Mouse (Mus musculus): ENCODE data around the gene Nudt9. TPM values are rescaled to one million over a fixed set of nuclear protein-coding genes. Genes with fewer than 3 reads are reported as not detected.

Gene Nudt9
- polyA plus RNA-seq, 1 experiment from 2014 or later = 67.0 TPM

DNA sequence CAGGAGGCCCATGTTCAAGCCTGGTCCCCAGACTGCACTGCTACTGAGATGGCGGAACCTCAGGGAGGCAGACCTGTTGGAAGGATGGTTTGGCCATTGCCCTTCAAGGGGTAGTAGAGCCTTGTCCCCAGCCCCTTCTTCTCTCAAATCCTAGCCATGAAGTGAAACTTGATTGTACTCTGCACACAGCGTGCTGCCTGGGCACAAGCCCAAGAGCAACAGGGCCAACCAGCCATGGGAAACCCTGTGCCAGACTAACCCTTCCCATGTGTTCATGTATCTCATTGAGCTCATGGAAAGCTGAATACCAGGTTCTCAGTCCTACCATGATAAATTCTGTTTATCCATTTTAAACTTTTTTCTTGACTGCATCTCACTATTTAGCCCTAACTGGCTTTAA lies 3.2 kb upstream of the Nudt9 start:
- no peak overlapping the region for H3K4me3 ChIP-seq
- no peak for ATAC-seq (ENCODE audit: low FRiP score)
- WGBS = 91% methylated on average over 2 of the region's 2 CpGs
- no peaks in the 10 kb centered on the region for H3K9me3 ChIP-seq
- H3K4me1 ChIP-seq (replicated peaks) = peaks cover 10% of the 10 kb centered on the region
- no peak overlapping the region for H3K9ac ChIP-seq
- no peaks in the 10 kb centered on the region for H3K27me3 ChIP-seq
- no peak overlapping the region for H3K4me2 ChIP-seq
- H3K27ac ChIP-seq = no peak overlapping the region
- H3K36me3 ChIP-seq = no peaks in the 10 kb centered on the region

DNA sequence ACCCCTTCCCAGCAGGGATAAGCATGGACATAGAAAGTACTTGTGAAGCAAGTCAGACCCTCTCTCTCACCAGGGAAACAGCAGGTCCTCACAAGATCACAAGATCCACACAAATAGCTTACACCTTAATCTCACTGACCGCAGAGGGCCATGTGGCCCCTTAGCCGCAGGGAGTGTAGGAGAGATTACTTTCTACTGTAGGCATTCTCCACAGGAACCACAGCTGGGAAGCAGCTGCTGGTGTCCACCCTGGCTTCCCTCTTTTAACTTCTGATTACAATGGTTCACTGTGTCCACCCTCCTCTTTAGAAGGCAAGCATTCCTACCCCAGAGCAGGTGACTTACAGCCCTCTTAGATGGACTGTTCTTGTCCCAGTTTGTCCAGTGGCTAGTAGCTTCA lies 2.4 kb upstream of the Nudt9 start:
- Histone ChIP-seq H3K4me2 (no peak overlapping the region), H3K4me3 (no peak overlapping the region), H3K36me3 (no peaks in the 10 kb centered on the region), H3K4me1 (replicated peaks) (peaks cover 14% of the 10 kb centered on the region), H3K27ac (no peak overlapping the region), H3K27me3 (no peaks in the 10 kb centered on the region), H3K9ac (no peak overlapping the region), H3K9me3 (no peaks in the 10 kb centered on the region)
- 62% methylated on average over 2 of the region's 2 CpGs for WGBS
- no peak for ATAC-seq (ENCODE audit: low FRiP score)

DNA sequence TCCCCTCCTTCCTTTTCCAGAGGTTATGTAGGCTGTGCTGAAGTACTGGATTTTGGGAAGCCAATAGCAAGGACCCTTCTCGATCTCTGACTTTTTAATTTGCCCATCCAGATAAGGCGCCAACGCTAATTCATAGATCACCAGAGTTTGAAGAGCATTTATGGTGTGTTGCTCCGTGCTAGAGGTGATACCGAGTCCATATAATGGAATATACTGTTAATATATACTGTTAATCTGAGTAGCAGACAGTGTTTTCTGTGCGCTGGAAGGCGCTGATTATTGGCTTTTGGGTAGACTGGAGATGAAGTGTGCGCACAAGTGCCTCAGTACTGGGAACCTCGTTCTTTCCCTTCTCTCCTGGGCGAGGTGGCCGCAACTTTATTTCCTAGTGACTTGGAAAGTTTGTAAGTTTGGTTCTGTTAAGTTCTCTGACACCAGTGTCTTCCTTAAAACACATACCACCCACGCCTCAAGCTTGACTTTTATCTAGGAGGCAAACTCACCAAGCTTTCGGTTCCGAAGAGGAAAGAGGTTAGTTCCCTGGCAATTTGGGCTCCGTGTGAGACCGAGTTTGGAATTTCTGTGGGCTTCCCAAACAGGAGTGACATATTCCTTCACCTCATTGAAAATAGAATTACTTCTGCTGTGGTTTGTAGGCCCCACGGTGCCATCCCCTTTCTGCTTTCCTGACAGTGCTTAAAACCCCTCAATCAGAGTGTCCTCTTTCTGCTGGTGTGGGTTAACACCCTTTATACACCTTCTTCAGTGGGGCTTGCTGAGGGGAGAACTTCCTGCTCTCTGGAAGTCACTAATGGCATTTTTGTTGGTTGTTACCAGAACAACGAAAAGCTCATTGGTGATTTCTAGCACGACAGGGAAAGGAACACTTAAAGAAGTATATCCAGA lies 1.3 kb downstream of the Nudt9 start:
- Histone ChIP-seq H3K4me1 (replicated peaks) (peaks cover 14% of the 10 kb centered on the region), H3K27ac (peak overlapping the region; percentile 89), H3K4me3 (peak overlapping the region; percentile 85), H3K4me2 (peak overlapping the region; percentile 66), H3K9ac (peak overlapping the region; percentile 86), H3K36me3 (peaks cover 20% of the 10 kb centered on the region), H3K9me3 (no peaks in the 10 kb centered on the region), H3K27me3 (no peaks in the 10 kb centered on the region)
- 9% methylated on average over 19 of the region's 19 CpGs for WGBS
- peak; percentile 30; the same call in 1 of the 2 replicates for ATAC-seq (ENCODE audit: low FRiP score)

DNA sequence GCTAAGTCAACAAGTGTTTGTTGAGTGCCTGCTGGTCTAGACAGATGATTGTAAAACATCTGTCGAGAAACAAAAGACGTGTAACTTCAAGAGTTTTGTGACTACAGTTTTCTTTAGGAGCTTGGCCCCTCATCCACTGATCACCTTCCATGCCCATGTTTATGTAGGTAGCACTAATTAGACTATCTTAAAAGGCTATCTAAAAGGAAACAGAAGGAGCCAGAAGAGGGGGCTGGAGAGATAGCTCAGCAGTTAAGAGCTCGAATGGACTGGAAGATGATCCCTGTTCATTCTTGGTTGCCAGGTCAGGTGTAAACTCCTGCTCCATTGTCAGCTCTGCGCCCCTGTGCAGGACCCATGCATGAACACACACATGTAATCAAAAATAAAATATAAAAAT lies 2.0 kb downstream of the Nudt9 start:
- ATAC-seq (ENCODE audit: low FRiP score) = no peak
- Histone ChIP-seq H3K9ac (no peak overlapping the region), H3K4me2 (peak overlapping the region; percentile 66), H3K36me3 (peaks cover 26% of the 10 kb centered on the region), H3K27ac (no peak overlapping the region), H3K27me3 (no peaks in the 10 kb centered on the region), H3K9me3 (no peaks in the 10 kb centered on the region), H3K4me1 (replicated peaks) (peaks cover 14% of the 10 kb centered on the region), H3K4me3 (no peak overlapping the region; the same call in 1 of the 2 replicates)
- WGBS = 55% methylated on average over 4 of the region's 4 CpGs

DNA sequence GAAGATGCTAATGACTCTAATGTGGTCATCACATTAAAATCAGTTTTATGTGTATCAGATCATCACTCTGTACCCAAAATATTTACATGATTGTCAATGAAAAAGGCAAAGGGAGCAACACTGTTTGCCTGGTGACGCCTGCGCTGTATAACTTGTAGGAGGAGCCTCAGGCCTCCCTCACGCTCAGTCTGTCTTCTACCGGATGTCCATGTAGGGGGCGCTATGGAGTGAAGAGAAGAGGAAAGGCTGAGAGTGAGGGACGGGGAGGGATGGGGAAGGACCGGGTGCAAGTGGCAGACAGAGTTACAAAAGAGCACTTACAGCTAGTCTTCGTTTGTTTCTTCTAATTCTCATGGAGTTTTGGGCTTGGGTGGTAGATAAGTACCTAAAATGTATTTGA lies 6.8 kb downstream of the Nudt9 start:
- ATAC-seq (ENCODE audit: low FRiP score) = no peak
- WGBS = 57% methylated on average over 8 of the region's 8 CpGs
- Histone ChIP-seq H3K4me1 (replicated peaks) (peaks cover 4% of the 10 kb centered on the region; the same call in 1 of the 2 replicates), H3K9ac (no peak overlapping the region), H3K4me2 (no peak overlapping the region), H3K9me3 (no peaks in the 10 kb centered on the region), H3K36me3 (peaks cover 30% of the 10 kb centered on the region), H3K27me3 (no peaks in the 10 kb centered on the region), H3K4me3 (no peak overlapping the region), H3K27ac (no peak overlapping the region)

DNA sequence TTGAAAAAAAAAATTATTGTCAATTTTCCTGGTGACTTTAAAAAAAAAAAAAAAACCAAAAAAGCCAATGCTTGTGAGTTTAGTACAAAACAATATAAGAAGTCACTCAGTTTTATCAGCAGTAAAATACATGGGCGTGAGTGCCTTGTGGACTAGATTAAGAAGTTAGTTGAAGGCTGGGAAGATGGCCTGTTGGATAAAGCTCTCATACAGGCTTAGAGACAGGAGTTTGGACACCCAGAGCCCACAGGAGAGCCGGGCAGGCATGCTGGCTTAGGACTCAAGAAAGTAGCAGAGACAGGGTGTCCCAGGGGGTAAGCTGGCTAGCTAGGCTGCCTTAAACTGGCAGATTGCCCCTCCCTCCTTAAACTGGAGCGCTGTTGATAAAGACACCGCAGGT lies 8.8 kb downstream of the Nudt9 start:
- no peak overlapping the region for H3K4me3 ChIP-seq
- no peaks in the 10 kb centered on the region for H3K27me3 ChIP-seq
- no peaks in the 10 kb centered on the region for H3K4me1 ChIP-seq (replicated peaks)
- no peak overlapping the region for H3K27ac ChIP-seq
- WGBS = 93% methylated on average over 4 of the region's 4 CpGs
- H3K9ac ChIP-seq = no peak overlapping the region
- H3K4me2 ChIP-seq = no peak overlapping the region
- ATAC-seq (ENCODE audit: low FRiP score) = no peak
- no peaks in the 10 kb centered on the region for H3K9me3 ChIP-seq
- H3K36me3 ChIP-seq = peaks cover 42% of the 10 kb centered on the region

DNA sequence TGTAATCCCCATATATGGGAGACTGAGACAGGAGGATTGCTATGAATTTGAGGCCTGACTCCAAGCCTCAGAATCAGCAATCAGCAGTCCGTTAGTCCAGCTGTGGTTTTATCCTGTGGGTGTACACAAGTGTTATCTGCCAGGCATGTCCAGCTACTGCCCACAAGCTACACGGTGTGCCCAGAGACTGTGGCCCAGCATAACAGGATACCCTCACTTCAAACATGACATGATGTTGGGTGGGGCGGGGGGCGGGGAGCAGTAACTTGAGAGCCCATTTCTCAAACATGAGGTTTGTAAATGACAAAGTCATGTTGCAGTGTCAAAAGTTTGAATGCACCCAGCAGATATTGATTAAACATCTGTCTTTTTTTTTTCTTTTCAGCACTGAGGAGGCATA lies 9.7 kb downstream of the Nudt9 start:
- 96% methylated on average over 4 of the region's 4 CpGs for WGBS
- Histone ChIP-seq H3K9me3 (no peaks in the 10 kb centered on the region), H3K27ac (no peak overlapping the region), H3K4me3 (no peak overlapping the region), H3K9ac (no peak overlapping the region), H3K27me3 (no peaks in the 10 kb centered on the region), H3K4me2 (no peak overlapping the region), H3K36me3 (peaks cover 45% of the 10 kb centered on the region), H3K4me1 (replicated peaks) (no peaks in the 10 kb centered on the region)
- ATAC-seq (ENCODE audit: low FRiP score) = no peak

DNA sequence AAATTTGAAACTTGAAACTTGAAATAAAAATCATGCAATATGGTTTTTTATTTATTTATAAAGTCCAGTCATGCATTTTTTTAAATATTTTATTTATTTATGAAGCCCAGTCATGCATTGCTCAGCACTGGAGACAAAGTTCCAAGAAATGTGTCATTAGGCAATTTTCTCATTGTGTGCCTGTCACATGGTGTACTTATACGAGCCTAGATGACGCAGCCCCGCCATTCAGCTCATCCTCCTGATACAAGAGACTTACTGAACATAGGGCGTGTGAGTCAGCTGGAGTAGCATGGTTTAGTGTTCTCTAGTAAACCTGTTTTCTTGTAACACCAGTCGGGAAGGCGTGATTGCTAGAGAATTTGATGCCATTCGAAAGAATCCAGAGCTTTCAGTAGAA lies 10.2 kb downstream of the Nudt9 start:
- ATAC-seq (ENCODE audit: low FRiP score) = no peak
- no peaks in the 10 kb centered on the region for H3K9me3 ChIP-seq
- no peaks in the 10 kb centered on the region for H3K4me1 ChIP-seq (replicated peaks)
- 85% methylated on average over 7 of the region's 7 CpGs for WGBS
- H3K27me3 ChIP-seq = no peaks in the 10 kb centered on the region
- H3K27ac ChIP-seq = no peak overlapping the region
- peaks cover 45% of the 10 kb centered on the region for H3K36me3 ChIP-seq
- no peak overlapping the region for H3K4me3 ChIP-seq
- no peak overlapping the region for H3K9ac ChIP-seq
- no peak overlapping the region for H3K4me2 ChIP-seq

DNA sequence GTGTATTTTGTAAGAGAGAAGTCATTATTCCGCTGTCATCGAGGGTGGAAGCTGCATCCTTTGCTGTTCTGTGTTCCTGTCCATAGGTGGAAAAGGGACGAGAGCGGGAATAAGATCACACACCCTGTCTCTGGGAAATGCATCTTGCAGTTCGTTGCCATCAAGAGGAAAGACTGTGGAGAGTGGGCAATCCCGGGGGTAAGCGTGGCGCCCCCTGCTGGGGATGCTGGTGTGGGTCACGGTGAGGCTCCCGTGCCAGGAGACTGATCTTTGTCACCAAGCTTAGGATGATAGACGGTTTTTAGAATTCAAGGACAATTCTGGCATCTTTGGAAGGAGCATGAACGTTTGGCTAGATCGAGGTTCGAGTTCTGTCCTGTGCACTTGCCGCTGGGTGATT lies 11.9 kb downstream of the Nudt9 start:
- Histone ChIP-seq H3K4me1 (replicated peaks) (no peaks in the 10 kb centered on the region), H3K27ac (no peak overlapping the region), H3K4me3 (no peak overlapping the region), H3K9me3 (no peaks in the 10 kb centered on the region), H3K9ac (no peak overlapping the region), H3K4me2 (no peak overlapping the region), H3K36me3 (peaks cover 46% of the 10 kb centered on the region), H3K27me3 (no peaks in the 10 kb centered on the region)
- ATAC-seq (ENCODE audit: low FRiP score) = no peak
- 68% methylated on average over 15 of the region's 15 CpGs for WGBS

DNA sequence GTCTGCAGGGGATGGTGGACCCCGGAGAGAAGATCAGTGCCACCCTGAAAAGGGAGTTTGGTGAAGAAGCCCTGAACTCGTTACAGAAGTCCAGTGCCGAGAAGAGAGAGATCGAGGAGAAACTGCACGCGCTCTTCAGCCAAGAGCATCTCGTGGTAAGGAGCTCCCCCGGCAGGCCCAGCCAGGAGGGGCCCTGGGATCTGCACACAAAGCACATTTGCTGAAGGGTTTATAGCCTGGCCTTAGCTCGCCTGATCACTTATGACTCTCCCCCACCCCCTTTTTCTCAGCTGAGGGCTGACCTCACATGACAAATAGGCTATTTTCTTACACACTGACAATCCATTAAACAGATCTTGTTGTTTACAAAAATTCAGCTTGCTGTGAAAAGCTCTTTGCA lies 13.5 kb downstream of the Nudt9 start:
- 81% methylated on average over 9 of the region's 9 CpGs for WGBS
- no peak for ATAC-seq (ENCODE audit: low FRiP score)
- no peak overlapping the region for H3K4me3 ChIP-seq
- H3K4me1 ChIP-seq (replicated peaks) = no peaks in the 10 kb centered on the region
- no peaks in the 10 kb centered on the region for H3K27me3 ChIP-seq
- H3K27ac ChIP-seq = no peak overlapping the region
- H3K9ac ChIP-seq = no peak overlapping the region
- no peak overlapping the region for H3K4me2 ChIP-seq
- peaks cover 51% of the 10 kb centered on the region for H3K36me3 ChIP-seq
- no peaks in the 10 kb centered on the region for H3K9me3 ChIP-seq

DNA sequence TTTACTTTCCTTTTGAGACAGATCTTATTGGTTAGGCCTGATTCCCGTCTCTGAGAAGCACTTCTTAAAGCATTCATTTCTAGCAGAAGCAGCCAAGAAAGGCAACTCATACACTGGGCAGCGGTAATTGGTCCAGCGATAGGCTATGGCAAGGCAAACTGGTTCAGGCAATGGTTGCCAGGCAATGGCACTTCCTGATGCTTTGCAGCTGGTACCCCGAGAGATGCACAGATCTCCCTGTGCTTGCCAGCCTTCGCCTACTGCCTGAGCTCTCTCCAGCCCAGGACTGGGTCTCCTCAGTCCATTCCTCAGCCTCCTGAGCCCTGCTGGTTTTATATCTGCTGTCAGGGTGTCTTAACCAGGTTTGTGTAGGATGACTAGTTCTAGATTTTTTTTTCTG lies 14.3 kb downstream of the Nudt9 start:
- Histone ChIP-seq H3K36me3 (peaks cover 56% of the 10 kb centered on the region), H3K27me3 (no peaks in the 10 kb centered on the region), H3K4me3 (no peak overlapping the region)

DNA sequence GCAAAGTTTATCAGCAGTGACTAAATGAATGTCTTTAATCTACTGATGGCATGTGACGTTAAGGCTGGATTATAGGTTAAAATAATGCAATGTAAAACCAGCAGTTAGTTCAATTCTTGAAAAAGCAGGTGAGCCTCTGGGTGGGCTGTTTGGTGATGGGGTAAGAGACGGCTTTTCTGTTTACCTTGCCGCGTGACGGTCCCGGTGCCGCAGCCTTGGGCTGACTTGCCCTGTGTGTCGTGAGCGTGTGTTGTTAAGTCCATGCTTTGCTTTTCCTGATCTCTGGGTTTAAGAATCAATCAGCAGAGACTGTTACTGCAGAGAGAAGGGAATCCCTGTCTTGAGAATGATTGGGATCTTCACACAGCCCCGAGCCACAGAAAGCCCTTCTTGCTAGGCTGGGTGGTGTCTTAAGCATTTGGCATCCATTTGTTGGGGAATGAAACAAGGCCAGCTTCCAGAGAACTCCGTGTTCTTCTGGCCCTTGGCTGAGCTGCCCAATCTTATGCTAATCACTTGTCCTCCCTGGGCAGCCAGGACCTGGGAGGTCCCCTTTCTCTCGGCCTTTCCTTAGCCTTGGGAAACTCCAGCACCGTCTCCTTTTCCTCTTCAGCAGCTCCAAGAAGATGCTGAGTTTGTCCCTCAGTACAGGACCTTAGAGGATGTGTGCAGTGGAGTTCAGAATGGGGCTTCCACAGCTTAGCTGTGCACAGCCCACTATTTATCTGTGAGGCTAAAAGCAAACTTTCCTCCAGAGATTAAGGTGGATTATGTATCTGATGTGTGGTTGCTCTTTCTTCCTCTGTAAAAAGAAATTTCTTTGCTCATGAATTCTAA lies 16.0 kb downstream of the Nudt9 start:
- no peaks in the 10 kb centered on the region for H3K4me1 ChIP-seq (replicated peaks)
- H3K9ac ChIP-seq = no peak overlapping the region
- no peaks in the 10 kb centered on the region for H3K9me3 ChIP-seq
- H3K27me3 ChIP-seq = no peaks in the 10 kb centered on the region
- H3K27ac ChIP-seq = no peak overlapping the region
- H3K36me3 ChIP-seq = peaks cover 54% of the 10 kb centered on the region
- H3K4me3 ChIP-seq = no peak overlapping the region
- 81% methylated on average over 13 of the region's 13 CpGs for WGBS
- no peak overlapping the region for H3K4me2 ChIP-seq
- ATAC-seq (ENCODE audit: low FRiP score) = no peak

More for the DNA sequence above, 14.3 kb downstream of the Nudt9 start:
- WGBS = 88% methylated on average over 5 of the region's 5 CpGs
- no peaks in the 10 kb centered on the region for H3K9me3 ChIP-seq
- H3K9ac ChIP-seq = no peak overlapping the region; the same call in 1 of the 2 replicates
- no peaks in the 10 kb centered on the region for H3K4me1 ChIP-seq (replicated peaks)
- no peak overlapping the region for H3K27ac ChIP-seq
- H3K4me2 ChIP-seq = no peak overlapping the region
- ATAC-seq (ENCODE audit: low FRiP score) = no peak
